Mouse (Mus musculus): ENCODE measurements around the gene Gm2174. TPM values are rescaled to one million over a fixed set of nuclear protein-coding genes. Genes with fewer than 3 reads are reported as not detected.

Gm2174 gene
- polyA plus RNA-seq, 1 experiment from 2014 or later = 2.4 TPM

- DNase-seq (ENCODE audit: low spot score) = no peak
- Histone ChIP-seq H3K27me3 (ENCODE audit: control insufficient read depth, insufficient read depth, low read length) (no peaks in the 10 kb centered on the region), H3K27ac (ENCODE audit: low read depth, low read length) (no peak overlapping the region), H3K4me3 (ENCODE audit: low read depth, low read length) (no peak overlapping the region), H3K9ac (ENCODE audit: low read depth, low read length) (no peak overlapping the region), H3K4me2 (replicated peaks; ENCODE audit: low read depth, low read length) (no peak overlapping the region), H3K4me1 (replicated peaks; ENCODE audit: control insufficient read depth, insufficient read depth, low read length) (no peaks in the 10 kb centered on the region), H3K9me3 (ENCODE audit: control insufficient read depth, low read length) (no peaks in the 10 kb centered on the region), H3K36me3 (ENCODE audit: control insufficient read depth, insufficient read depth, low read length) (no peaks in the 10 kb centered on the region)
- no peak for ATAC-seq (ENCODE audit: low FRiP score)
- 71% methylated on average over 6 of the region's 6 CpGs for WGBS
Observed at GRCm38 (mm10) chrX:56468422-56468821, 20.7 kb downstream of the Gm2174 start.

- no peak for DNase-seq (ENCODE audit: low spot score)
- no peak for ATAC-seq (ENCODE audit: low FRiP score)
- no peak overlapping the region for H3K9ac ChIP-seq (ENCODE audit: low read depth, low read length)
- 71% methylated on average over 8 of the region's 8 CpGs for WGBS
- H3K36me3 ChIP-seq (ENCODE audit: control insufficient read depth, insufficient read depth, low read length) = no peaks in the 10 kb centered on the region
- no peak overlapping the region for H3K27ac ChIP-seq (ENCODE audit: low read depth, low read length)
- no peak overlapping the region for H3K4me2 ChIP-seq (replicated peaks; ENCODE audit: low read depth, low read length)
- no peaks in the 10 kb centered on the region for H3K4me1 ChIP-seq (replicated peaks; ENCODE audit: control insufficient read depth, insufficient read depth, low read length)
- no peaks in the 10 kb centered on the region for H3K9me3 ChIP-seq (ENCODE audit: control insufficient read depth, low read length)
- H3K27me3 ChIP-seq (ENCODE audit: control insufficient read depth, insufficient read depth, low read length) = no peaks in the 10 kb centered on the region
- H3K4me3 ChIP-seq (ENCODE audit: low read depth, low read length) = no peak overlapping the region
Observed at GRCm38 (mm10) chrX:56474035-56474434, 26.3 kb downstream of the Gm2174 start.

- Histone ChIP-seq H3K4me1 (replicated peaks; ENCODE audit: control insufficient read depth, insufficient read depth, low read length) (no peaks in the 10 kb centered on the region), H3K4me3 (ENCODE audit: low read depth, low read length) (no peak overlapping the region), H3K36me3 (ENCODE audit: control insufficient read depth, insufficient read depth, low read length) (no peaks in the 10 kb centered on the region), H3K9me3 (ENCODE audit: control insufficient read depth, low read length) (no peaks in the 10 kb centered on the region), H3K4me2 (replicated peaks; ENCODE audit: low read depth, low read length) (no peak overlapping the region), H3K27ac (ENCODE audit: low read depth, low read length) (no peak overlapping the region), H3K27me3 (ENCODE audit: control insufficient read depth, insufficient read depth, low read length) (no peaks in the 10 kb centered on the region), H3K9ac (ENCODE audit: low read depth, low read length) (no peak overlapping the region)
- WGBS = 92% methylated on average over 3 of the region's 3 CpGs
- no peak for DNase-seq (ENCODE audit: low spot score)
- no peak for ATAC-seq (ENCODE audit: low FRiP score)
Observed at GRCm38 (mm10) chrX:56477553-56477952, 29.8 kb downstream of the Gm2174 start.

- H3K9ac ChIP-seq (ENCODE audit: low read depth, low read length) = no peak overlapping the region
- ATAC-seq (ENCODE audit: low FRiP score) = no peak
- no peaks in the 10 kb centered on the region for H3K9me3 ChIP-seq (ENCODE audit: control insufficient read depth, low read length)
- no peak overlapping the region for H3K27ac ChIP-seq (ENCODE audit: low read depth, low read length)
- no peak overlapping the region for H3K4me2 ChIP-seq (replicated peaks; ENCODE audit: low read depth, low read length)
- H3K4me1 ChIP-seq (replicated peaks; ENCODE audit: control insufficient read depth, insufficient read depth, low read length) = no peaks in the 10 kb centered on the region
- no peaks in the 10 kb centered on the region for H3K27me3 ChIP-seq (ENCODE audit: control insufficient read depth, insufficient read depth, low read length)
- no peak for DNase-seq (ENCODE audit: low spot score)
- 64% methylated on average over 3 of the region's 3 CpGs for WGBS
- H3K36me3 ChIP-seq (ENCODE audit: control insufficient read depth, insufficient read depth, low read length) = no peaks in the 10 kb centered on the region
- no peak overlapping the region for H3K4me3 ChIP-seq (ENCODE audit: low read depth, low read length)
Observed at GRCm38 (mm10) chrX:56481906-56482305, 34.1 kb downstream of the Gm2174 start.

GRCm38 (mm10) chrX:56489758-56490157 lies 42.0 kb downstream of the Gm2174 start:
- WGBS = 14% methylated on average over 1 of the region's 1 CpGs
- Histone ChIP-seq H3K9me3 (ENCODE audit: control insufficient read depth, low read length) (no peaks in the 10 kb centered on the region), H3K27ac (ENCODE audit: low read depth, low read length) (no peak overlapping the region), H3K4me2 (replicated peaks; ENCODE audit: low read depth, low read length) (no peak overlapping the region), H3K27me3 (ENCODE audit: control insufficient read depth, insufficient read depth, low read length) (no peaks in the 10 kb centered on the region), H3K9ac (ENCODE audit: low read depth, low read length) (no peak overlapping the region), H3K4me1 (replicated peaks; ENCODE audit: control insufficient read depth, insufficient read depth, low read length) (no peaks in the 10 kb centered on the region), H3K36me3 (ENCODE audit: control insufficient read depth, insufficient read depth, low read length) (no peaks in the 10 kb centered on the region), H3K4me3 (ENCODE audit: low read depth, low read length) (no peak overlapping the region)
- ATAC-seq (ENCODE audit: low FRiP score) = no peak
- DNase-seq (ENCODE audit: low spot score) = peak; percentile 77

GRCm38 (mm10) chrX:56497241-56497640 lies 49.5 kb downstream of the Gm2174 start:
- no peak overlapping the region for H3K27ac ChIP-seq (ENCODE audit: low read depth, low read length)
- 90% methylated on average over 7 of the region's 7 CpGs for WGBS
- H3K9me3 ChIP-seq (ENCODE audit: control insufficient read depth, low read length) = no peaks in the 10 kb centered on the region
- no peak overlapping the region for H3K9ac ChIP-seq (ENCODE audit: low read depth, low read length)
- H3K4me2 ChIP-seq (replicated peaks; ENCODE audit: low read depth, low read length) = no peak overlapping the region
- DNase-seq (ENCODE audit: low spot score) (no peak), ATAC-seq (ENCODE audit: low FRiP score) (no peak)
- no peaks in the 10 kb centered on the region for H3K4me1 ChIP-seq (replicated peaks; ENCODE audit: control insufficient read depth, insufficient read depth, low read length)
- no peaks in the 10 kb centered on the region for H3K27me3 ChIP-seq (ENCODE audit: control insufficient read depth, insufficient read depth, low read length)
- no peak overlapping the region for H3K4me3 ChIP-seq (ENCODE audit: low read depth, low read length)
- H3K36me3 ChIP-seq (ENCODE audit: control insufficient read depth, insufficient read depth, low read length) = no peaks in the 10 kb centered on the region

Other genes starting within 250 kb of the Gm2174 start
- gene Gm773, start 235.1 kb upstream of the Gm2174 start, polyA plus RNA-seq (2014; fragmentation: Nextera tagmentation; extraction: Ambion mirVana) = not detected in 2 replicates
- gene Zfp449, start 101.6 kb upstream of the Gm2174 start, polyA plus RNA-seq (2014; fragmentation: Nextera tagmentation; extraction: Ambion mirVana) = 8.7 and 9.3 TPM in 2 replicates
- gene Smim10l2a, start 73.4 kb upstream of the Gm2174 start, polyA plus RNA-seq (2014; fragmentation: Nextera tagmentation; extraction: Ambion mirVana) = 3.3 and 3.5 TPM in 2 replicates
- gene Ints6l, start 6.9 kb downstream of the Gm2174 start, polyA plus RNA-seq (2014; fragmentation: Nextera tagmentation; extraction: Ambion mirVana) = 24.7 and 25.8 TPM in 2 replicates
- gene Gm10477, start 76.8 kb downstream of the Gm2174 start, polyA plus RNA-seq (2014; fragmentation: Nextera tagmentation; extraction: Ambion mirVana) = not detected in 2 replicates
- gene Gm648, start 101.6 kb downstream of the Gm2174 start, polyA plus RNA-seq (2014; fragmentation: Nextera tagmentation; extraction: Ambion mirVana) = 0.47 TPM in 1 of 2 replicates, not detected in the other
- gene Mmgt1, start 150.1 kb downstream of the Gm2174 start, polyA plus RNA-seq (2014; fragmentation: Nextera tagmentation; extraction: Ambion mirVana) = 49.1 and 50.1 TPM in 2 replicates
- gene Slc9a6, start 161.8 kb downstream of the Gm2174 start, polyA plus RNA-seq (2014; fragmentation: Nextera tagmentation; extraction: Ambion mirVana) = 14.0 and 16.1 TPM in 2 replicates